Mouse (Mus musculus) liver, embryonic 13.5 days (tissue): Measurements from ENCODE around the gene Klk15. TPM values are rescaled to one million over a fixed set of nuclear protein-coding genes. Genes with fewer than 3 reads are reported as not detected.
"Not testable (repeated sequence)": the region's sequence is repeated elsewhere in the genome, so short reads cannot be mapped to it uniquely, and the experiment has no call there.

Source experiments
- ATAC-seq: fragments of 200-750 bp; cut with Nextera tagmentation; 2 replicates; pipeline ENCODE4 v1.8.0; 2017; ENCODE audit warnings: low read depth, mild to moderate bottlenecking, moderate number of reproducible peaks, moderate library complexity
- DNase-seq: peaks from one replicate; pipeline ENCODE4 v3.0.0; 2022
- H3K27ac ChIP-seq: fragments of 300-500 bp; sonication (generic); 2 replicates; pipeline ENCODE4 v1.5.1; 2015; ENCODE audit warnings: moderate library complexity, mild to moderate bottlenecking, inconsistent platforms
- H3K27me3 ChIP-seq: fragments of 300-500 bp; sonication (generic); 2 replicates; pipeline ENCODE4 v1.6.1; 2015; ENCODE audit warnings: mild to moderate bottlenecking, inconsistent platforms
- H3K36me3 ChIP-seq: fragments of 300-500 bp; sonication (generic); 2 replicates; pipeline ENCODE4 v1.6.1; 2015; ENCODE audit warnings: mild to moderate bottlenecking, inconsistent platforms
- H3K4me1 ChIP-seq: fragments of 300-500 bp; sonication (generic); replicated peaks from 2 replicates; pipeline ENCODE4 v1.6.1; 2015; ENCODE audit warnings: inconsistent platforms
- H3K4me2 ChIP-seq: fragments of 300-500 bp; sonication (generic); 2 replicates; pipeline ENCODE4 v1.6.1; 2015; ENCODE audit warnings: inconsistent platforms, mild to moderate bottlenecking, moderate library complexity
- H3K4me3 ChIP-seq: fragments of 300-500 bp; sonication (generic); replicated peaks from 2 replicates; pipeline ENCODE4 v1.5.1; 2015; ENCODE audit warnings: mild to moderate bottlenecking, inconsistent platforms
- H3K9ac ChIP-seq: fragments of 300-500 bp; sonication (generic); 2 replicates; pipeline ENCODE4 v1.6.1; 2015; ENCODE audit warnings: mild to moderate bottlenecking, inconsistent platforms
- H3K9me3 ChIP-seq: fragments of 300-500 bp; sonication (generic); replicated peaks from 2 replicates; pipeline ENCODE4 v1.6.1; 2016; ENCODE audit warnings: inconsistent platforms
- WGBS: fragments of 180-500 bp; shearing (Covaris S2); methylation state at CpG from one replicate; pipeline ENCODE4 v1.1.7; 2015; ENCODE audit not compliant: insufficient replicate concordance; 5-methylcytosine and 5-hydroxymethylcytosine counted together
- polyA plus RNA-seq: library from polyadenylated mRNA; unstranded; fragments of >200 nt; fragmentation: Nextera tagmentation; extraction: Ambion mirVana; gene quantifications from 2 replicates; pipeline ENCODE4 v1.2.1, GENCODE M21; 2015

Klk15 gene
- polyA plus RNA-seq, 1 experiment from 2014 or later = not detected

GRCm38 (mm10) chr7:43928521-43928920, 5.0 kb upstream of the Klk15 start:
- DNase-seq = no peak
- no peak overlapping the region for H3K9ac ChIP-seq
- H3K27ac ChIP-seq = no peak overlapping the region
- H3K4me1 ChIP-seq = no peaks in the 10 kb centered on the region
- no peak overlapping the region for H3K4me2 ChIP-seq
- WGBS = 44% methylated on average over 4 of the region's 4 CpGs
- no peak overlapping the region for H3K4me3 ChIP-seq
- H3K27me3 ChIP-seq = no peaks in the 10 kb centered on the region
- ATAC-seq = no peak
- no peaks in the 10 kb centered on the region for H3K36me3 ChIP-seq
- H3K9me3 ChIP-seq = no peaks in the 10 kb centered on the region

DNA sequence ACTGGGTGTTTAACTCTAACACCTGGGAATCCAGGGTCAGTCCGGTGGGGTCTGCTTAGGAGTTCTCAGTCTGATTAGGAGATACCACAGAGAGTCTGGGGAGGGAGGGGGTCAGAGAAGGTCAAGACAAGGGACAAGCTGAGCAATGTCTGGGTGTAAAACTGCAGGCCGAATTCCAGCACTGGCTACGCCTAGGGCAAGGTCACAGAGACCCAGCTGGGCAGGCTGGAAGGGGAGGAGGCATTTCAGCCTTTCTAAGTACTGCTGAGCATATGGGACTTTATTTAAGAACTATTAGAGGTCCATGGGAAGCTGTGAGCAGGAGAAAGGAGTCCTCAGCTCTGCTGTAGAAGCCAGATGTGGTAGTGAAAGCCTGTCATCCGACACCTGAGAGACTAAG, 1.2 kb upstream of the Klk15 start:
- H3K4me3 ChIP-seq = no peak overlapping the region
- H3K4me2 ChIP-seq = no peak overlapping the region
- no peak for ATAC-seq
- H3K9ac ChIP-seq = no peak overlapping the region
- H3K4me1 ChIP-seq = no peaks in the 10 kb centered on the region
- DNase-seq = no peak
- no peaks in the 10 kb centered on the region for H3K9me3 ChIP-seq
- no peak overlapping the region for H3K27ac ChIP-seq
- 36% methylated on average over 4 of the region's 4 CpGs for WGBS
- H3K27me3 ChIP-seq = no peaks in the 10 kb centered on the region
- no peaks in the 10 kb centered on the region for H3K36me3 ChIP-seq

DNA sequence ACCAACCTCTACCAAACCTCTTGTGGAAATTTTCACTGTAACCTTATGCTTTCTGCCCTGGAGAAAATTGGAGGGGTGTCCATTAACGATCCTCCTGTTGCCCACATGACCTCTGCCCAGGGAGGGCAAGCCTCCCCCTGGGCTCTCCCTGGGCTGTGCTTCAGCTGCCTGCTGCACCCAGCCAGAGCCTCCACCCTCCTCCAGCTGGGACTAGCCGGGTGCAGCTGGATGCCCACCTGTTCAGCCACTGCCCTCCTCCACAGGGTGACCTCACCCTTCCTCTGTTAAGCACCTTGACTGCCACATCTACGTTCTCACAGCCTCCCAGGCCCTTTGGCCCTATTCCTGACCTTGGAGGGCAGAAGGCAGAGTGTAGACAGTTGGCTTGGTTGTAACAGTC, 1.2 kb downstream of the Klk15 start:
- Histone ChIP-seq H3K36me3 (no peaks in the 10 kb centered on the region), H3K27me3 (no peaks in the 10 kb centered on the region), H3K4me3 (no peak overlapping the region), H3K4me2 (no peak overlapping the region), H3K9ac (no peak overlapping the region), H3K9me3 (no peaks in the 10 kb centered on the region), H3K27ac (no peak overlapping the region), H3K4me1 (no peaks in the 10 kb centered on the region)
- ATAC-seq = no peak
- no peak for DNase-seq
- 35% methylated on average over 3 of the region's 3 CpGs for WGBS

DNA sequence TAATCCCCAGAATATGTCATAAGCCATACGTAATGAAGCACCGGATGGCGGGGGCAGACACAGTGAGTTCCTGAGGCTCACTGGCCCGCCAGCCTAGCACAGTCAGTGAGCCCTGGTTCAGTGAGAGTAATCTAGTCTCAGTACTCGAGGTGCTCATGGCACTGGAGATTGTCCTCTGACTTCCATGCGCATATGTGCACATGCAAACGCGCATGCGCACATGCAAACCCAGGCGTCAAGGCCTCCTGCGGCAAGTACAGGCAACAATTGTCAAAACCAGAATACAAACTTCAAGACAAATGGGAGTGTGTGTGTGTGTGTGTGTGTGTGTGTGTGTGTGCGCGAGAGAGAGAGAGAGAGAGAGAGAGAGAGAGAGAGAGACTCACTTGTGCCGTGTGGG, 3.0 kb downstream of the Klk15 start:
- 76% methylated on average over 14 of the region's 14 CpGs for WGBS
- H3K36me3 ChIP-seq = no peaks in the 10 kb centered on the region
- H3K9ac ChIP-seq = no peak overlapping the region
- no peak overlapping the region for H3K27ac ChIP-seq
- DNase-seq = no peak
- no peak overlapping the region for H3K4me3 ChIP-seq
- no peaks in the 10 kb centered on the region for H3K9me3 ChIP-seq
- no peak for ATAC-seq
- H3K4me2 ChIP-seq = no peak overlapping the region
- no peaks in the 10 kb centered on the region for H3K4me1 ChIP-seq
- no peaks in the 10 kb centered on the region for H3K27me3 ChIP-seq

GRCm38 (mm10) chr7:43942293-43942692, 8.8 kb downstream of the Klk15 start:
- H3K9me3 ChIP-seq, ATAC-seq, H3K4me1 ChIP-seq, H3K4me2 ChIP-seq, H3K27me3 ChIP-seq, H3K27ac ChIP-seq, H3K36me3 ChIP-seq, H3K9ac ChIP-seq, H3K4me3 ChIP-seq, DNase-seq: not testable (repeated sequence)
- 45% methylated on average over 3 of the region's 3 CpGs for WGBS

DNA sequence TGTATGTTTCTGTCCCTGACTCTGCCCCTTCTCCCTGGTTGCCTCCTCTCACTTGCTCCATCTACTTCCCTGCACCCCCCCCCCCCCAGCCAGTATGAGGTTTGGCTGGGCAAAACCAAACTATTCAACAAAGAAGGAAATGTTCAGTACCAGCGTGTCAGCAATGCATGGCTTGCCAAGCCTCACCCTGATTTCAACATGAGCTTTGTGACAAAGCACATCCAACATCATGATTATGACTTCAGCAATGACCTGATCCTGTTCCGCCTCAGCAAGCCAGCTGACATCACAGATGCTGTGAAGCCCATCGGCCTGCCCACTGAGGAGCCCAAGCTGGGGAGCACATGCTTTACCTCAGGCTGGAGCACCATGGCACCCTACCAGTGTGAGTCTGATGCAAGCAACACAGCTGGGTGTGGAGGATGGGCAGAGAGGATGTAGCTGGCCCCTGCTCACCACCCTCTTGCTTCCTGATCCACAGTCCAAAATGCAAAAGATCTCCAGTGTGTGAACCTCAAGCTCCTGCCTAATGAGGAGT, 11.3 kb downstream of the Klk15 start:
- 65% methylated on average over 3 of the region's 3 CpGs for whole genome bisulfite sequencing
- ATAC-seq = no peak

DNA sequence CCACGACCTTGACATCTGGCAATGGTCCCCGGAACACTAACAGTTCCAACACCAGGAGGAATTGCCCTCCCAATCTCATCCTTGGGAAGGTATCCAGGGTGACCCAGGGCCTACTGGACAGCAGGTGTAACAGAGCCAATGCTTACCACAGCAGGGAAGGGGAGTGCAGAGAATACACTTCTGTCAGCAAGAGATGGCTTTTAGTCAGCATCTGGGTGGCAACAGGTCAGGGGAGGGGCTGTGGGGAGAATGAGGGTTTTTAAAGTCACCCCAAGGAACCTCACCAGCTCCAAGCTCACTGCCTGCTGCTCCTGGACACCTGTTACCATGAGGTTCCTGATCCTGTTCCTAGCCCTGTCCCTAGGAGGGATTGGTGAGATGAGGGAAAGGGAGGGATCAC, 16.8 kb downstream of the Klk15 start, which contains the start of gene Klk1b8:
Gene Klk1b8, plus strand, starts transcription at position 301 of the 400 bp plus-strand sequence.
- Histone ChIP-seq H3K9ac (no peak within 1 kb of the TSS), H3K4me2 (no peak within 1 kb of the TSS), H3K9me3 (no peaks in the 10 kb centered on the region), H3K27me3 (no peaks in the 10 kb centered on the region), H3K4me1 (no peaks in the 10 kb centered on the region), H3K36me3 (no peaks in the 10 kb centered on the region), H3K27ac (no peak within 1 kb of the TSS), H3K4me3 (no peak within 1 kb of the TSS)
- ATAC-seq = no peak
- DNase-seq = no peak
- WGBS = 43% methylated on average over 2 of the region's 2 CpGs

More for the DNA sequence above, 11.3 kb downstream of the Klk15 start:
- no peaks in the 10 kb centered on the region for H3K9me3 ChIP-seq
- no peaks in the 10 kb centered on the region for H3K36me3 ChIP-seq
- H3K4me3 ChIP-seq = no peak overlapping the region
- DNase-seq = no peak
- H3K9ac ChIP-seq = no peak overlapping the region
- no peaks in the 10 kb centered on the region for H3K27me3 ChIP-seq
- H3K4me2 ChIP-seq = no peak overlapping the region
- no peaks in the 10 kb centered on the region for H3K4me1 ChIP-seq
- no peak overlapping the region for H3K27ac ChIP-seq

DNA sequence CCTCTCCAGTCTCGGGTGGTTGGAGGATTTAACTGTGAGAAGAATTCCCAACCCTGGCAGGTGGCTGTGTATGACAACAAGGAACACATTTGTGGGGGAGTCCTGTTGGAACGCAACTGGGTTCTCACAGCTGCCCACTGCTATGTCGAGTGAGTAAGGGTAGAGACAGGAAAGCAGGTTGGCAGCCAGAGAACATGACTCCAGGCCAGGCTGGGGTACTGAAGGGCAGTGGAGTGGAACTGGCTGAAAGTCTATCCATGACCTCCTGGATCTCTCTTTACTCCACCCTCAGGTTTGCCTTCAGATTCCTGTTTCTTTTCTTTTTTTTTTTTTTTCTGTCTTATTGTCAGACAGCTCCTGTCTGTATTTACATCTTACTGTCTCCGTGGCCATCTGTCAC, 19.2 kb downstream of the Klk15 start:
- no peaks in the 10 kb centered on the region for H3K27me3 ChIP-seq
- ATAC-seq (no peak), DNase-seq (no peak)
- WGBS = 49% methylated on average over 4 of the region's 4 CpGs
- no peak overlapping the region for H3K4me3 ChIP-seq
- H3K4me2 ChIP-seq = no peak overlapping the region
- no peak overlapping the region for H3K9ac ChIP-seq
- no peaks in the 10 kb centered on the region for H3K36me3 ChIP-seq
- H3K9me3 ChIP-seq = no peaks in the 10 kb centered on the region
- no peaks in the 10 kb centered on the region for H3K4me1 ChIP-seq
- no peak overlapping the region for H3K27ac ChIP-seq

- WGBS = 39% methylated on average over 3 of the region's 3 CpGs
- no peak for DNase-seq
Observed at GRCm38 (mm10) chr7:43966451-43966850, 32.9 kb downstream of the Klk15 start, which contains the start of gene Klk1b1. TSS of gene Klk1b1 (plus strand) at chr7:43966751.

DNA sequence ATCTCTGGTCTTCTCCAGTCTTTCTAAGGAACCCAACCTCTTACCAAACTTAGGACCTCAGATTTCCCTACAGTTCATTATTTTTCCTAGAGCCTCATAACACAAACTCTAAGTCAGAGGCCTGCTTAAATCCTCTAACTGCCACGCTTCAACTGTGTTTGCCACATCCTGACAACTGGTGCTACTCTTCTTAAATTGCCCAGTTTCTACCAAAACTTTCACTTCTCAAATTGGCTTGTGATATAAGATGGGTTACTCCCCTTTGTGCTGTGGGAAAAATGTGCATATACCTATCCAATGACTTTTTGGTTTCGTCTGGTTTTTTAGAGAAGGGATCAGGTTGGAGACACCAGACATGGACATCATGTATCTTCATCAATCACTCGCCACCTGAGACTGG, 33.5 kb downstream of the Klk15 start:
- H3K36me3 ChIP-seq = no peaks in the 10 kb centered on the region
- H3K4me3 ChIP-seq = no peak overlapping the region
- DNase-seq (no peak), ATAC-seq (no peak)
- no peaks in the 10 kb centered on the region for H3K27me3 ChIP-seq
- H3K9ac ChIP-seq = no peak overlapping the region
- no peak overlapping the region for H3K27ac ChIP-seq
- WGBS = 52% methylated on average over 3 of the region's 3 CpGs
- no peak overlapping the region for H3K4me2 ChIP-seq
- no peaks in the 10 kb centered on the region for H3K4me1 ChIP-seq
- no peaks in the 10 kb centered on the region for H3K9me3 ChIP-seq

More at GRCm38 (mm10) chr7:43966451-43966850, 32.9 kb downstream of the Klk15 start, which contains the start of gene Klk1b1:
- Histone ChIP-seq H3K4me1 (no peaks in the 10 kb centered on the region), H3K4me2 (no peak within 1 kb of the TSS), H3K4me3 (no peak within 1 kb of the TSS), H3K27ac (no peak within 1 kb of the TSS), H3K9me3 (no peaks in the 10 kb centered on the region), H3K9ac (no peak within 1 kb of the TSS), H3K27me3 (no peaks in the 10 kb centered on the region), H3K36me3 (no peaks in the 10 kb centered on the region)
- no peak for ATAC-seq

GRCm38 (mm10) chr7:43967612-43968011, 34.1 kb downstream of the Klk15 start:
- H3K9me3 ChIP-seq = no peaks in the 10 kb centered on the region
- H3K27me3 ChIP-seq = no peaks in the 10 kb centered on the region
- no peak overlapping the region for H3K4me3 ChIP-seq
- H3K9ac ChIP-seq = no peak overlapping the region
- DNase-seq (no peak), ATAC-seq (no peak)
- no peaks in the 10 kb centered on the region for H3K4me1 ChIP-seq
- no peak overlapping the region for H3K4me2 ChIP-seq
- WGBS = 50% methylated on average over 2 of the region's 2 CpGs
- no peaks in the 10 kb centered on the region for H3K36me3 ChIP-seq
- no peak overlapping the region for H3K27ac ChIP-seq

- H3K27ac ChIP-seq, H3K4me2 ChIP-seq, H3K9me3 ChIP-seq, ATAC-seq, H3K27me3 ChIP-seq, H3K4me1 ChIP-seq, H3K36me3 ChIP-seq, H3K4me3 ChIP-seq, H3K9ac ChIP-seq, DNase-seq: not testable (repeated sequence)
- 54% methylated on average over 1 of the region's 1 CpGs for WGBS
Observed at GRCm38 (mm10) chr7:43975761-43976160, 42.2 kb downstream of the Klk15 start, which contains the start of gene Klk1b9. TSS of gene Klk1b9 (plus strand) at chr7:43976061.
